Mouse (Mus musculus) liver, embryonic 14.5 days (tissue): ENCODE measurements around the gene Hbs1l.

Experiments
- CTCF ChIP-seq: IDR thresholded peaks from 2 replicates; pipeline ENCODE4 v1.5.1; 2016; ENCODE audit warnings: antibody characterized with exemption, low read depth, control low read depth
- EP300 ChIP-seq: IDR thresholded peaks from 2 replicates; pipeline ENCODE4 v1.6.1; 2016; ENCODE audit warnings: antibody characterized with exemption, low read depth

DNA sequence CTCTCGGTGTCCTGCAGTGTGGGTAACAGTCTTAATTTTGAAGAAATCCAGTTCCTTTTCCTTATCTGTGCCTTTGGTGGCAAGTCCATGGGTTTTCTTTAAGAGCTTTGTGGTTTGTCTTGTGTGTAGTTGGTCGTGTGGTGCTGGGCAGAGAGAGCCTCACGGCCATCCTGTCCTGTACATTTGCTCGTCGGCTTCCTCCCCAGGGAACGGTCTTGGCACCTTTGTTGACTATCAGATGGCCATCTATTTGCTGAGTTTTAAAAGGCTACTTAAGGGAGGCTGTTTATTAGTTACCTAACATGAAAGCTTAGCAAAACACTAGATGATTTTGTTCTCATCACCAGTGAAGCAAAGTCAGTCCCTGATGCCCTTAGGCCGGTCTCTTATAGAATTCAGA, 66.1 kb downstream of the Hbs1l start:
- no peak for TF ChIP-seq EP300
- no peak for TF ChIP-seq CTCF
